In the genomic region with DNA sequence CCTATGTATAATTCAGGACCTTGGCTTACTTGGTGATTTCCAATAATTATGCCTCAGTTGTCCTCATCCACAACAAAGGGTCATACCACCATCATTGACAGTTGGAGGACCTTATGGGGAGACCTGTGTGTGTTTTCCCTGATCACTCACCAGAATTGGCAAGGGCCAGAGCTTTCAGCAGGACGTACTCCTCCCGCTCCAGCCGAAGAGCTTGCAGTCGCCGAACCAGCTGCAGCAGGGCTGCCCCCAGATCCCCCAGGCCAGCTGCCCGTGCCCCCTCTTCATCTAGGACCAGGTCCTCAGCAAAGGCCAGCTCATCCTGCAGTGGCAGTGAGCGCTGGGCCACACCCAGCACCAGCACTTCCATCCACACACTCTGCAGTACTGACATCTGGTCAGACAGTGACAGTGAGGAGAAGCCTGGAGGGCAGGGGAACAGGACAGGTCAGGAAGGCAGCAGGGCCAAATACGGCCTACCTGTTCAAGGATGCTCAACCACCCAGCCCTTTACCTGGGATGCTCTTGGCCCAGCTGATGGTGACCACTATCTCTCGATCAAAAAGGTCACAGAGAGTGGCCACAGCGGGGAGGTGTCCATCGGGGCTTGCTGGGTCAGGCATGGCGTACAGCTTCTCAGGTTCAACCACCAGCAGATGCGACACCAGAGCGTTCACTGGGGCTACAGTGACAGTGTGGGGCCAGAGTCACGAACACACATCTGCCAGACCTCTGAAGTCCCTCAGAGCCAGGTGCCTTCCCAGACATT, we compare ENCODE assay signal across 17 mouse cellular contexts. TPM values are rescaled to one million over a fixed set of nuclear protein-coding genes. Genes with fewer than 3 reads are reported as not detected.
DNase-seq lines count a peak whose midpoint lies in the region; ATAC-seq and TF ChIP-seq lines count a peak whose summit lies in the region.
"Had no signal": no experiment of that assay in that cellular context is flagged by ENCODE, and none has a peak within 500 bp of the region (broad histone marks: within the 10 kb centered on the region; RNA-seq: fewer than 3 reads in every experiment).

No protein-coding gene starts in this region.

- H3K4me2 ChIP-seq in stomach, postnatal 0 days (replicated peaks; ENCODE audit: low read depth): no peak overlapping the region
- H3K4me2 ChIP-seq: lung, embryonic 15.5 days; neural tube, embryonic 13.5 days had no signal

- H3K9ac ChIP-seq in stomach, postnatal 0 days (ENCODE audit: low read length): no peak overlapping the region
- H3K9ac ChIP-seq: hindbrain, embryonic 12.5 days; lung, embryonic 15.5 days had no signal

- no peak for TF ChIP-seq CTCF in stomach, postnatal 0 days (IDR thresholded peaks at IDR 0.05; ENCODE audit: low read depth)

- peaks cover 15% of the 10 kb centered on the region for H3K36me3 ChIP-seq in stomach, postnatal 0 days (ENCODE audit: control insufficient read depth, insufficient read depth, low read length)

- peaks cover 4% of the 10 kb centered on the region; the same call in 1 of the 2 replicates for H3K4me1 ChIP-seq in stomach, postnatal 0 days (replicated peaks; ENCODE audit: control insufficient read depth, insufficient read depth)

- 94% methylated on average over 15 of the region's 15 CpGs for WGBS in stomach, postnatal 0 days

- H3K4me3 ChIP-seq in stomach, postnatal 0 days (ENCODE audit: low read depth, low read length): no peak overlapping the region
- H3K4me3 ChIP-seq: lung, embryonic 15.5 days; neural tube, embryonic 13.5 days had no signal

- ATAC-seq in stomach, postnatal 0 days (ENCODE audit: low FRiP score, low TSS enrichment): no peak
- ATAC-seq: inflammation-experienced regulatory T-cells, adult 6 months had no signal

- no peaks in the 10 kb centered on the region for H3K9me3 ChIP-seq in stomach, postnatal 0 days (ENCODE audit: control insufficient read depth, low read length)
- H3K9me3 ChIP-seq: hindbrain, embryonic 12.5 days; limb, embryonic 13.5 days; lung, embryonic 15.5 days; neural tube, embryonic 13.5 days had no signal

- no peak for TF ChIP-seq EP300 in stomach, postnatal 0 days (optimal IDR thresholded peaks at IDR 0.05)

- no peaks in the 10 kb centered on the region for H3K27me3 ChIP-seq in stomach, postnatal 0 days (ENCODE audit: control insufficient read depth, insufficient read depth, low read length)
- H3K27me3 ChIP-seq: hindbrain, embryonic 12.5 days; limb, embryonic 13.5 days; lung, embryonic 15.5 days; neural tube, embryonic 13.5 days had no signal

- peak; percentile 37 for DNase-seq in cerebellum, adult 9-10 months
- no peak for DNase-seq in cerebellum, postnatal 14 days
- peak; percentile 5 for DNase-seq in layer of hippocampus, adult 9-11 months
- DNase-seq in layer of hippocampus, postnatal 25 days (ENCODE audit: extremely low spot score in 1 of 2, low spot score in 1 of 2): no peak
- DNase-seq in right cerebral cortex, postnatal 25 days: peak; percentile 2
- DNase-seq in right cerebral cortex, postnatal 14 days: no peak
- peak; percentile 16 for DNase-seq in stomach, postnatal 0 days (ENCODE audit: low spot score)
- DNase-seq: B cell, adult 2 months; gastrocnemius, postnatal 14 days; heart, postnatal 10 days; kidney, postnatal 4 days had no signal

- H3K27ac ChIP-seq in stomach, postnatal 0 days (replicated peaks): no peak overlapping the region
- H3K27ac ChIP-seq: hindbrain, embryonic 12.5 days; limb, embryonic 13.5 days; lung, embryonic 15.5 days; neural tube, embryonic 13.5 days had no signal

RNA-seq across cellular contexts. Expression of gene Prdx5, which starts 2.5 kb away (rescaled TPM):
- total RNA-seq in layer of hippocampus, postnatal 25 days (2021): 100 to 1,000 TPM; 384 to 436 TPM
- 537 and 559 TPM in 2 replicates for polyA plus RNA-seq in stomach, postnatal 0 days (2015; fragmentation: Nextera tagmentation; extraction: Ambion mirVana)

RNA-seq across cellular contexts. Expression of gene Trmt112, which starts 2.9 kb away (rescaled TPM):
- 10 to 100 TPM; 40.7 to 43.9 TPM for total RNA-seq in layer of hippocampus, postnatal 25 days (2021)
- 75.8 and 85.9 TPM in 2 replicates for polyA plus RNA-seq in stomach, postnatal 0 days (2015; fragmentation: Nextera tagmentation; extraction: Ambion mirVana)

RNA-seq across cellular contexts. Expression of gene Esrra, which starts 9.2 kb away (rescaled TPM):
- 10 to 100 TPM; 56.2 to 57.7 TPM for total RNA-seq in layer of hippocampus, postnatal 25 days (2021)
- polyA plus RNA-seq in stomach, postnatal 0 days (2015; fragmentation: Nextera tagmentation; extraction: Ambion mirVana): 20.4 and 20.8 TPM in 2 replicates

RNA-seq across cellular contexts. Expression of gene Catsperz, which starts 12.8 kb away (rescaled TPM):
- total RNA-seq in layer of hippocampus, postnatal 25 days (2021): 10 to 100 TPM; 11.0 to 12.1 TPM
- polyA plus RNA-seq in stomach, postnatal 0 days (2015; fragmentation: Nextera tagmentation; extraction: Ambion mirVana): 3.7 and 4.5 TPM in 2 replicates
- total RNA-seq: common myeloid progenitor, adult 5-6 weeks; gastrocnemius, postnatal 14 days; heart, postnatal 10 days had no signal
- polyA plus RNA-seq: hindbrain, embryonic 12.5 days had no signal

RNA-seq across cellular contexts. Expression of gene Kcnk4, which starts 21.9 kb away (rescaled TPM):
- total RNA-seq in layer of hippocampus, postnatal 25 days (2021): 10 to 100 TPM; 18.4 to 20.2 TPM
- 0.75 and 0.98 TPM in 2 replicates for polyA plus RNA-seq in stomach, postnatal 0 days (2015; fragmentation: Nextera tagmentation; extraction: Ambion mirVana)
- total RNA-seq: common myeloid progenitor, adult 5-6 weeks; gastrocnemius, postnatal 14 days had no signal
- polyA plus RNA-seq: inflammation-experienced regulatory T-cells, adult 6 months had no signal

Comparison
In these comparisons a context has a peak if more than half of its experiments do, and no peak if none do; other contexts are left out.
1. DNase-seq: peak in cerebellum, adult 9-10 months (single experiment), layer of hippocampus, adult 9-11 months (single experiment), right cerebral cortex, postnatal 25 days (single experiment) and stomach, postnatal 0 days (single experiment); none in cerebellum, postnatal 14 days (0 of 2), layer of hippocampus, postnatal 25 days (0 of 2) and right cerebral cortex, postnatal 14 days (single experiment).